Mouse (Mus musculus) testis, adult 2 months (tissue): ENCODE measurements around the gene Irf5. TPM values are rescaled to one million over a fixed set of nuclear protein-coding genes. Genes with fewer than 3 reads are reported as not detected.

Experiments
- H3K27ac ChIP-seq: fragments of 200-500 bp; 2 replicates; pipeline ENCODE4 v1.5.1; 2012; ENCODE audit warnings: low read depth, low read length; ENCODE audit not compliant: control insufficient read depth, insufficient read depth
- H3K27me3 ChIP-seq: fragments of 200-500 bp; 2 replicates; pipeline ENCODE4 v1.6.1; 2012; ENCODE audit warnings: mild to moderate bottlenecking, low read length, moderate library complexity; ENCODE audit not compliant: control insufficient read depth, insufficient read depth
- H3K36me3 ChIP-seq: fragments of 200-500 bp; 2 replicates; pipeline ENCODE4 v1.6.1; 2012; ENCODE audit warnings: mild to moderate bottlenecking, low read length; ENCODE audit not compliant: control insufficient read depth, insufficient read depth
- H3K4me1 ChIP-seq: fragments of 200-500 bp; 2 replicates; pipeline ENCODE4 v1.6.1; 2012; ENCODE audit warnings: low read length; ENCODE audit not compliant: control insufficient read depth, insufficient read depth
- H3K4me3 ChIP-seq: fragments of 200-500 bp; 2 replicates; pipeline ENCODE4 v1.5.1; 2012; ENCODE audit warnings: low read depth, mild to moderate bottlenecking, low read length, moderate library complexity, mixed read lengths; ENCODE audit not compliant: control insufficient read depth
- CTCF ChIP-seq: fragments of 200-500 bp; IDR thresholded peaks from 2 replicates; pipeline ENCODE4 v1.5.1; 2012; ENCODE audit warnings: low read depth, mild to moderate bottlenecking, inconsistent platforms, low read length, moderate library complexity; ENCODE audit not compliant: control insufficient read depth, insufficient read depth, insufficient replicate concordance
- POLR2A ChIP-seq: fragments of 200-500 bp; IDR thresholded peaks from 2 replicates; pipeline ENCODE4 v1.6.1; 2012; ENCODE audit warnings: low read depth, mild to moderate bottlenecking, inconsistent platforms, low read length, moderate library complexity; ENCODE audit not compliant: control insufficient read depth
- polyA plus RNA-seq: library from polyadenylated mRNA; depleted of rRNA; stranded (reverse); fragments of >200 nt; gene quantifications from 2 replicates; pipeline ENCODE4 v1.2.3, GENCODE M21; 2012

The Irf5 gene
- polyA plus RNA-seq, 1 experiment = 0.86 TPM

- Histone ChIP-seq H3K36me3 (no peaks in the 10 kb centered on the region), H3K27me3 (no peaks in the 10 kb centered on the region), H3K27ac (no peak overlapping the region), H3K4me1 (peaks cover 3% of the 10 kb centered on the region; the same call in 1 of the 2 replicates), H3K4me3 (no peak overlapping the region)
- TF ChIP-seq POLR2A (no peak), CTCF (no peak)
These were observed 26.2 kb upstream of the Irf5 start for GRCm38 (mm10) chr6:29500177-29500576.

DNA sequence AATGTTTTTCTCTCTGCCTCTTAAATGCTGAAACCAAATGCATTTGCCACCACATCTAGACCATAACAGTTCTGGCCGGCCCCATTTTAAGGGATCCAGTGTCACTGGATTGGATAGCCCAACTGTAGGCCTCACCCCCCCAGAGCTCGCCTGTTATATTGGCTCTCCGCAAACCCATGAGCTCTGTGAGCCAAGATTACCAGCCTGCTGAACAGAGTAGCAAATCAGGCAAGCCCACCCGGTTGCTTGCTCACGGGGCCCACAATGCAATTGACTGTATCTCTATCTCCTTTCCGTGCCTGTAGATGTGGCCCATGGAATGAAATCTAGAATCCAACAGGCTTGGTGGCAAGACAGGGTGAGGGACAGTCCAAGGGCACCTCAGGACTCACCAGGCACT lies 25.6 kb upstream of the Irf5 start:
- H3K4me3 ChIP-seq = no peak overlapping the region
- no peak overlapping the region for H3K27ac ChIP-seq
- H3K27me3 ChIP-seq = no peaks in the 10 kb centered on the region
- H3K4me1 ChIP-seq = peaks cover 3% of the 10 kb centered on the region; the same call in 1 of the 2 replicates
- H3K36me3 ChIP-seq = no peaks in the 10 kb centered on the region
- TF ChIP-seq CTCF (no peak), POLR2A (no peak)

GRCm38 (mm10) chr6:29501599-29501998 lies 24.8 kb upstream of the Irf5 start:
- Histone ChIP-seq H3K36me3 (no peaks in the 10 kb centered on the region), H3K27ac (no peak overlapping the region), H3K4me3 (no peak overlapping the region), H3K4me1 (no peaks in the 10 kb centered on the region), H3K27me3 (no peaks in the 10 kb centered on the region)
- no peak for TF ChIP-seq CTCF
- no peak for TF ChIP-seq POLR2A

- H3K36me3 ChIP-seq = no peaks in the 10 kb centered on the region
- peaks cover 8% of the 10 kb centered on the region for H3K4me1 ChIP-seq
- H3K27ac ChIP-seq = no peak overlapping the region
- H3K4me3 ChIP-seq = no peak overlapping the region
- H3K27me3 ChIP-seq = no peaks in the 10 kb centered on the region; the same call in 1 of the 2 replicates
- no peak for TF ChIP-seq CTCF
- TF ChIP-seq POLR2A = no peak
These were observed 20.9 kb upstream of the Irf5 start for GRCm38 (mm10) chr6:29505493-29505892.

DNA sequence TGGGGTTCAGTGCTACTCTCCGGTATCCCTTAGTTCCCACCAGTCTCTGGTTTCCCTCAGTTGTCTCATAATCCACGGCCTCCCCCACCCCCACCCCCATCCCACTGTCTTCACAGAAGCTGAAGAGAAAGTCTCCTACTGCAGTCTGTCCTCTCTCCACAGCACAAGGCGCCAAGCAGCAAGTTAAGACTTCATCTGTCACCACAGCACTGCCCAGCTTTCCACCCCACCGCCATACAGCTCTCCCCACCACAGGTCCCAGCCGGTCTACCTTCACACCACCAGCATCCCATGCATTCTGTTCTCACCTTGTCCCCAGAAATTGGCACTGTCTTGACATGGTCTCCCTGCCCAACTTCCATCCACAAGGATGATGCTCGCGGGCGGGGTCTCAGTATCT lies 19.6 kb upstream of the Irf5 start:
- Histone ChIP-seq H3K36me3 (no peaks in the 10 kb centered on the region), H3K4me3 (no peak overlapping the region), H3K27me3 (no peaks in the 10 kb centered on the region; the same call in 1 of the 2 replicates), H3K27ac (no peak overlapping the region), H3K4me1 (peaks cover 8% of the 10 kb centered on the region)
- TF ChIP-seq POLR2A (no peak), CTCF (no peak)

DNA sequence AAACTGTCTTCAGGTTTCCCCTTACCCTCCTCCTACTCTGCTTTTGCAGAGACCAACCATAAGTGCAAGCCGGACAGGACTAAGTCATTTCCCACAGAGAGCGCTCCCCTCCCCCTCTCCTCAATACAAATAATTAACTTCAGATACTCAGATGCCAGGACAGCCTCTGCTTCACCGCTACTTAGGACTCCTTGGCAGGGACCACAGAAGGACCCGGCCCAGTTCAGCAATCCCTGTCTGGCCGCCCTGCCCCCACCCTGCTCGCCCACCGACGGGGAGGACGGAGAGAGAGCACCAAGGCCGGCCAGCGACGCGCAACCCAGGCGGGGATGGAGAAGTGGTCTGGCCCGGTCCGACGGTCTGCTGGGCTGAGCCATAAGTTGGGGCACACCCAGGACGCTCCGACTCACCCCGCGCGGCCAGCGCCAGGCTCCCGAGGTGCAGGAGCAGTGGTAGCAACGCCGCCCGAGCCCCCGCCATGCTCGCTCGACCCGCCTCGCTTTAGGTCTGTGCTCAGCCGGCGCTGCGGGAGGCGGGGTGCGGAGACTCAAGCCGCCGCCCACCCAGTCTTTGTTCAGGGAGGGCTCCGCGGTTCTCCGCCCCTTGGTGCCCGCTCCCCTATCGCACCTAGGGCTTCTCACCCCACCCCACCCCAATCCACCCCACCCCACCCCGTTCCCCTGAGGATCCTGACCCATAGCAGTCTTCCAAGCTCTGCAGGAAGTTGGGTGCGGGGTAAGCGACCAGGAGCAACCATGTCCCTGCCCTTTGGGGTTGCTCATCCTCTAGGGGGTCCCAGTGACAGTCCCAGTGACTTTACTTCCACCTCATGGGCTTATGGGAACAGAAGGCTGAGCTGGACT lies 18.7 kb upstream of the Irf5 start, which contains the start of gene Kcp:
TSS of gene Kcp (minus strand) at position 506 of the 863 bp plus-strand sequence.
- TF ChIP-seq CTCF = no peak
- no peak for TF ChIP-seq POLR2A
- Histone ChIP-seq H3K36me3 (no peaks in the 10 kb centered on the region), H3K27ac (no peak within 1 kb of the TSS), H3K4me3 (peak within 1 kb of the TSS; percentile 74), H3K27me3 (no peaks in the 10 kb centered on the region; the same call in 1 of the 2 replicates), H3K4me1 (peaks cover 8% of the 10 kb centered on the region)

DNA sequence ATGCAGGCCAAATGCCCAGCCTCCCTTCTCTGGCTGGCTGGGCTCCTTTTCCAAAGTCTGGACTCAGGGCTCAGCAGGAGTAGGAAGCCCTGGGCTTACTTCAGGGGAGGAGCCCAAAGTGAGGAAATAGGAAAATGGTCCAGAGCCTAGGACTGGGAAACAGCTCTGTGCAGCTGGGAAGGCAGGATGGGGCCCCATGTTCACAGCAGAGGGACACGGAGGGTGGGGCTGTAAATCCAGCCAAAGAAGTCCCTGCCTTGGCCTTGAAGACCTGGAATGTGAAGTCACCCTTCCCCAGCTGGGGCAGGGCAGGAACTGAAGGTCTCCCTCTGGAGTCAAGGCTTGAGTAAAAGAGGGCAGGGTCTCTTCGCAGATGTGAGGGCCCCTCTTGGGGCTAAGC lies 17.3 kb upstream of the Irf5 start:
- peaks cover 14% of the 10 kb centered on the region for H3K4me1 ChIP-seq
- TF ChIP-seq POLR2A (no peak), CTCF (no peak)

GRCm38 (mm10) chr6:29513284-29513683 lies 13.1 kb upstream of the Irf5 start:
- Histone ChIP-seq H3K36me3 (no peaks in the 10 kb centered on the region), H3K4me3 (peak overlapping the region; percentile 50), H3K27me3 (no peaks in the 10 kb centered on the region), H3K4me1 (peaks cover 6% of the 10 kb centered on the region), H3K27ac (peak overlapping the region; percentile 64)
- TF ChIP-seq CTCF (no peak), POLR2A (no peak)

More for the DNA sequence above, 17.3 kb upstream of the Irf5 start:
- Histone ChIP-seq H3K27ac (no peak overlapping the region), H3K4me3 (no peak overlapping the region), H3K27me3 (no peaks in the 10 kb centered on the region; the same call in 1 of the 2 replicates), H3K36me3 (no peaks in the 10 kb centered on the region)
